Mouse (Mus musculus) intestine, postnatal 0 days (tissue): ENCODE measurements around the gene Kcnj3. TPM values are rescaled to one million over a fixed set of nuclear protein-coding genes. Genes with fewer than 3 reads are reported as not detected.

Experiments used
- ATAC-seq: fragments of 200-750 bp; cut with Nextera tagmentation; 2 replicates; pipeline ENCODE4 v1.8.0; 2017; ENCODE audit warnings: mild to moderate bottlenecking, moderate TSS enrichment, moderate library complexity
- H3K27ac ChIP-seq: fragments of 300-500 bp; sonication (generic); 2 replicates; pipeline ENCODE4 v1.5.1; 2014; ENCODE audit warnings: mild to moderate bottlenecking, low read depth, low read length, moderate library complexity
- H3K27me3 ChIP-seq: fragments of 300-500 bp; sonication (generic); replicated peaks from 2 replicates; pipeline ENCODE4 v1.6.1; 2014; ENCODE audit warnings: low read length, mixed read lengths; ENCODE audit not compliant: control insufficient read depth, insufficient read depth
- H3K36me3 ChIP-seq: fragments of 300-500 bp; sonication (generic); 2 replicates; pipeline ENCODE4 v1.6.1; 2014; ENCODE audit warnings: mild to moderate bottlenecking, moderate library complexity; ENCODE audit not compliant: control insufficient read depth, insufficient read depth
- H3K4me1 ChIP-seq: fragments of 300-500 bp; sonication (generic); replicated peaks from 2 replicates; pipeline ENCODE4 v1.6.1; 2014; ENCODE audit warnings: antibody characterized with exemption, low read length, mixed read lengths; ENCODE audit not compliant: control insufficient read depth, insufficient read depth
- H3K4me2 ChIP-seq: fragments of 300-500 bp; sonication (generic); replicated peaks from 2 replicates; pipeline ENCODE4 v1.6.1; 2014; ENCODE audit warnings: low read depth, mild to moderate bottlenecking, moderate library complexity
- H3K4me3 ChIP-seq: fragments of 300-500 bp; sonication (generic); 2 replicates; pipeline ENCODE4 v1.5.1; 2014; ENCODE audit warnings: low read depth, low read length
- H3K9ac ChIP-seq: fragments of 300-500 bp; sonication (generic); 2 replicates; pipeline ENCODE4 v1.6.1; 2014; ENCODE audit warnings: mild to moderate bottlenecking, low read depth, low read length
- H3K9me3 ChIP-seq: fragments of 300-500 bp; sonication (generic); 2 replicates; pipeline ENCODE4 v1.6.1; 2016; ENCODE audit warnings: mixed run types; ENCODE audit not compliant: control insufficient read depth
- CTCF ChIP-seq: sonication (generic); IDR thresholded peaks from 2 replicates; pipeline ENCODE4 v1.5.1; 2016; ENCODE audit warnings: low read depth, mild to moderate bottlenecking, control low read depth, antibody characterized with exemption, moderate library complexity
- WGBS: fragments of 180-500 bp; shearing (Covaris S2); extraction: QIAGEN DNeasy Blood & Tissue Kit; methylation state at CpG from one replicate; pipeline ENCODE4 v1.1.7; 2014; 5-methylcytosine and 5-hydroxymethylcytosine counted together
- polyA plus RNA-seq: library from polyadenylated mRNA; unstranded; fragments of >200 nt; fragmentation: Nextera tagmentation; extraction: Ambion mirVana; gene quantifications from 2 replicates; pipeline ENCODE4 v1.2.1, GENCODE M21; 2015

Gene Kcnj3
- polyA plus RNA-seq, 1 experiment from 2014 or later, result 0.22 TPM

GRCm38 (mm10) chr2:55503390-55504176 is 67.8 kb downstream of the Kcnj3 start:
- H3K4me3 ChIP-seq, result no peak overlapping the region
- ATAC-seq, result no peak
- H3K4me2 ChIP-seq, result no peak overlapping the region
- H3K4me1 ChIP-seq, result no peaks in the 10 kb centered on the region
- WGBS, result 40% methylated on average over 9 of the region's 9 CpGs
- no peaks in the 10 kb centered on the region for H3K36me3 ChIP-seq
- no peaks in the 10 kb centered on the region for H3K9me3 ChIP-seq
- H3K27ac ChIP-seq, result no peak overlapping the region
- TF ChIP-seq CTCF, result no peak
- no peaks in the 10 kb centered on the region for H3K27me3 ChIP-seq
- no peak overlapping the region for H3K9ac ChIP-seq

DNA sequence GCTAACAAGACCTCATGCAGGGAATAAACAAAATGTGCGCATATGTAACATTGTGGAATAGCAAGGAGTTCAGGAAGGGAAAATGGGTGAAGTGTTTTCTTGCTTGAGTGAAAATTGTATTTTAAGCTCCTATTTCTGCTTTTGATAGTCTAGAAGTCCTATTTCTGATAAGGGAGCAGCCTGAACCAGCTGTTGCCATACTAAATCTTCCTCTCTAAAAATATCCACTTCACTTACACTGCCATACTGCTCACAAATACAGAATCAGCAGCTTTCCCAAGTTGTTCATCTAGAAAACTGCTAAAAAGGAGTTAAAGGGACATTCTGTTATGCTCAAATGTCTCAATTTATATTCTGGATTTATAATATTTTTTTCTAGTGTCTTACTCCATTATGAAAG is 69.9 kb downstream of the Kcnj3 start:
- Histone ChIP-seq H3K9me3 (no peaks in the 10 kb centered on the region), H3K4me3 (no peak overlapping the region), H3K4me1 (no peaks in the 10 kb centered on the region), H3K27me3 (no peaks in the 10 kb centered on the region), H3K27ac (no peak overlapping the region), H3K9ac (no peak overlapping the region), H3K36me3 (no peaks in the 10 kb centered on the region), H3K4me2 (no peak overlapping the region)
- no peak for ATAC-seq
- no peak for TF ChIP-seq CTCF
- 91% methylated on average over 1 of the region's 1 CpGs for WGBS

- no peak for ATAC-seq
- no peaks in the 10 kb centered on the region for H3K9me3 ChIP-seq
- H3K36me3 ChIP-seq, result no peaks in the 10 kb centered on the region
- no peak overlapping the region for H3K27ac ChIP-seq
- no peak for TF ChIP-seq CTCF
- no peaks in the 10 kb centered on the region for H3K27me3 ChIP-seq
- H3K9ac ChIP-seq, result no peak overlapping the region
- H3K4me2 ChIP-seq, result no peak overlapping the region
- H3K4me3 ChIP-seq, result no peak overlapping the region
- no peaks in the 10 kb centered on the region for H3K4me1 ChIP-seq
Observed at GRCm38 (mm10) chr2:55517297-55517696, 81.5 kb downstream of the Kcnj3 start.

- ATAC-seq, result no peak
- Histone ChIP-seq H3K4me1 (no peaks in the 10 kb centered on the region), H3K27me3 (no peaks in the 10 kb centered on the region), H3K4me3 (no peak overlapping the region), H3K36me3 (no peaks in the 10 kb centered on the region), H3K9ac (no peak overlapping the region), H3K4me2 (no peak overlapping the region), H3K9me3 (no peaks in the 10 kb centered on the region), H3K27ac (no peak overlapping the region)
- WGBS, result 86% methylated on average over 8 of the region's 8 CpGs
- no peak for TF ChIP-seq CTCF
Observed at GRCm38 (mm10) chr2:55532738-55533491, 97.1 kb downstream of the Kcnj3 start.

- Histone ChIP-seq H3K27me3 (no peaks in the 10 kb centered on the region), H3K4me2 (no peak overlapping the region), H3K9ac (no peak overlapping the region), H3K4me3 (no peak overlapping the region), H3K9me3 (no peaks in the 10 kb centered on the region), H3K4me1 (no peaks in the 10 kb centered on the region), H3K36me3 (no peaks in the 10 kb centered on the region), H3K27ac (no peak overlapping the region)
- no peak for ATAC-seq
- TF ChIP-seq CTCF, result no peak
- 87% methylated on average over 2 of the region's 2 CpGs for WGBS
Observed at GRCm38 (mm10) chr2:55534946-55535345, 99.2 kb downstream of the Kcnj3 start.

GRCm38 (mm10) chr2:55535482-55535881 is 99.7 kb downstream of the Kcnj3 start:
- 76% methylated on average over 1 of the region's 1 CpGs for WGBS
- Histone ChIP-seq H3K4me3 (no peak overlapping the region), H3K27me3 (no peaks in the 10 kb centered on the region), H3K4me1 (no peaks in the 10 kb centered on the region), H3K27ac (no peak overlapping the region), H3K4me2 (no peak overlapping the region), H3K9ac (no peak overlapping the region), H3K9me3 (no peaks in the 10 kb centered on the region), H3K36me3 (no peaks in the 10 kb centered on the region)
- no peak for ATAC-seq
- TF ChIP-seq CTCF, result no peak
